Mouse (Mus musculus) C2C12 (cell line): ENCODE results near the gene Sfxn4. TPM values are rescaled to one million over a fixed set of nuclear protein-coding genes. Genes with fewer than 3 reads are reported as not detected.

Source experiments
- H3K27me3 ChIP-seq: one replicate; pipeline ENCODE4 v1.6.1; 2011; ENCODE audit not compliant: control insufficient read depth, insufficient read depth, insufficient read length
- H3K36me3 ChIP-seq: one replicate; pipeline ENCODE4 v1.6.1; 2011; ENCODE audit not compliant: control insufficient read depth, insufficient read depth
- H3K4me3 ChIP-seq: one replicate; pipeline ENCODE4 v1.5.1; 2011; ENCODE audit warnings: mild to moderate bottlenecking, control low read depth; ENCODE audit not compliant: poor library complexity, insufficient read depth, severe bottlenecking
- H3K79me2 ChIP-seq: one replicate; pipeline ENCODE4 v1.6.1; 2011; ENCODE audit not compliant: control insufficient read depth, insufficient read depth
- H3K79me3 ChIP-seq: one replicate; pipeline ENCODE4 v1.6.1; 2011; ENCODE audit warnings: low read depth, control low read depth
- H3ac ChIP-seq: one replicate; pipeline ENCODE3; 2011; ENCODE audit warnings: low read depth; ENCODE audit not compliant: control insufficient read depth, insufficient read length
- CEBPB ChIP-seq: IDR thresholded peaks from one replicate; pipeline ENCODE4 v1.6.1; 2011; ENCODE audit warnings: low read depth, mild to moderate bottlenecking, control low read depth, moderate library complexity
- CTCF ChIP-seq: IDR thresholded peaks from one replicate; pipeline ENCODE4 v1.5.1; 2011; ENCODE audit not compliant: control insufficient read depth, insufficient read depth, insufficient read length
- FOSL1 ChIP-seq: IDR thresholded peaks from one replicate; pipeline ENCODE4 v1.8.0; 2011; ENCODE audit warnings: mild to moderate bottlenecking, low read length; ENCODE audit not compliant: poor library complexity, insufficient read depth, severe bottlenecking
- MAX ChIP-seq: IDR thresholded peaks from one replicate; pipeline ENCODE4 v1.6.1; 2011; ENCODE audit warnings: mild to moderate bottlenecking, control low read depth
- MYOD1 ChIP-seq: IDR thresholded peaks from one replicate; pipeline ENCODE4 v1.6.1; 2011; ENCODE audit warnings: low read depth; ENCODE audit not compliant: control insufficient read depth, insufficient read length
- MYOG ChIP-seq: IDR thresholded peaks from one replicate; pipeline ENCODE4 v1.6.1; 2011; ENCODE audit not compliant: control insufficient read depth, insufficient read length; ENCODE audit errors: extremely low read depth
- USF1 ChIP-seq: IDR thresholded peaks from one replicate; pipeline ENCODE4 v1.6.1; 2011; ENCODE audit warnings: low read depth, mild to moderate bottlenecking, control low read depth, moderate library complexity
- polyA plus RNA-seq: library from polyadenylated mRNA; unstranded; fragments of >200 nt; fragmentation: generic; extraction: Trizol; gene quantifications from one replicate; pipeline ENCODE4 v1.2.1, GENCODE M21; 2012; ENCODE audit warnings: missing spikeins

Sfxn4 gene
- polyA plus RNA-seq, 1 experiment, result 1.8 TPM

DNA sequence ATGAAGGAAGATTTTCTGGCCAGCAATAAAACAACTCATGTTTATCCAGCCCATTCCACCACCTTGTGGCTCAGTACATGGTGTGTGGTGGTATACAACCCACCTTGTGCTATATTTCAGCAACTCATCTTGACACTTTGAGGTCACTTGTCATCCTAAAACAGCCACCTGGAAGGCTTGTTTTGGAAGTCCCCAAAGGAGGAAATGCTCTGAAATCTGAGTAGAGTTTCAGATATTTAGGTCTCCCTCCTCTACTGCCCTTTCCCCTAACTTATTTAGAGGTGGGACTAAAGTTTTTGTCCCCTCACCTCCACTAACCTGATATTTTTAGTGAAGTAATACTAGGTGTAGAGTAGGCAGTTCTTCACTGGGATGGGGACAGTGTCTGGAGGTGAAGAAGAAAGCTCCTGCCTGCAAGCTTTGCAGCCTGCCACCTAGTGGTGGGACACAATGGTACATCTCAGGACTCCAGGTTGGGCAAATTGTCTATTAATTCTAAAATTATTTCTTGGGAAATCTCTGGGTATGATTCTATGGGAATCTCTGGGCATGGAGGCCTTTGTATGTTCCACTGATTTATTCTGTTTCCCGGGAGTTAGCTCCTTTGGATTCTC is 30.8 kb upstream of the Sfxn4 start:
- no peak overlapping the region for H3ac ChIP-seq
- H3K79me3 ChIP-seq, result no peaks in the 10 kb centered on the region
- H3K79me2 ChIP-seq, result no peaks in the 10 kb centered on the region
- H3K36me3 ChIP-seq, result no peaks in the 10 kb centered on the region
- H3K4me3 ChIP-seq, result no peak overlapping the region
- H3K27me3 ChIP-seq, result no peaks in the 10 kb centered on the region
- TF ChIP-seq MAX (no peak), CEBPB (no peak), CTCF (peak; percentile 55), MYOG (no peak), FOSL1 (no peak), MYOD1 (no peak)

DNA sequence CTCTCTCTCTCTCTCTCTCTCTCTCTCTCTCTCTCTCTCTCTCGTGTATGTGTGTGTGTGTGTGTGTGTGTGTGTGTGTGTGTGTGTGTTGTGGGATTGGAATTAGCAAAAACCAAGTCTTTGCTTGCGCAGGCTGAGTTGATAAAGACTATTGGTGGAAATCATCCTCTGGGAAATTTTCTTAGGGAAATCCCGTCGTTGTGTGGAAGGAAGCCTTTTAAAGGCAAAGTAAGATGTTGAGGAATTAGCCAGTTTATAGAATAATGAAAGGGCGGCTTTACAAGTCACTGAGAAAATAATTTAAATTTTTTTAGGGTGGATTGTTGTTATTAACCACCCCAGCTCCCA is 29.8 kb upstream of the Sfxn4 start:
- no peaks in the 10 kb centered on the region for H3K79me2 ChIP-seq
- H3K79me3 ChIP-seq, result no peaks in the 10 kb centered on the region
- no peak overlapping the region for H3K4me3 ChIP-seq
- H3K36me3 ChIP-seq, result no peaks in the 10 kb centered on the region
- TF ChIP-seq FOSL1, result no peak
- TF ChIP-seq MAX, result no peak
- no peak for TF ChIP-seq CTCF
- no peak for TF ChIP-seq MYOD1
- no peak for TF ChIP-seq USF1
- TF ChIP-seq MYOG, result no peak
- no peaks in the 10 kb centered on the region for H3K27me3 ChIP-seq
- H3ac ChIP-seq, result no peak overlapping the region

DNA sequence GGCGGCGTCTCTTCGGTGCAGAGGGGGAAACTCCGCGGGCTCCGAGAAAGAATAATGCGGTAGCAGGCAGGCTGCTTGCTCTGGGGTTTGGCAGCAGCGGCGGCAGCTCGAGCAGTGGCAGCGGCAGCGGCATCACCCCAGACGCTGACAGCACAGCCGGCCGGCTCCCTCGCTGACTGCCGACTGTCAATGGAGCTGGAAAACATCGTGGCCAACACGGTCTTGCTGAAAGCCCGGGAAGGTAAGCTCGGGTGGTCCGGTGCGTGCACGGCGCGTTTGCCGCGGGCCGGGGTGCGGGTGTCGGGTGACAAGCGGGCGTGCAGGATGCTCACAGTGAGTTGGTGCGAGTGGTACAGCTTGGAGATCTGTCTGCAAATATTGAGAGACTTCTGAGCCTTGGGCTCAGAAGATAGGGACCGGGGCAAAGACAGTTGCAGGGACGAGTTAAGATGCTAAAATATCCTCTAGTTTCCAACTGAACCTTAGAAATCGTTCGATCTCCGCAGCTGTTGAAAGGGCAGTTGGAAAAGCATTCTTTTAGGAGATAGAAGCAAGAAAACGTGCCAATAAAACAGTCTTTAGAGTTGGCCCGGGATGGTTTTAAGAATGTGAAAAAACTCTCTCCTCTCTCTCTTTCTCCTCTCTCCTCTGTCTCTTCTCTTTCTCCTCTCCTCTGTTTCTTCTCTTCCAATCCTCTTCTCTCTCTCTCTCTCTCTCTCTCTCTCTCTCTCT is 29.3 kb upstream of the Sfxn4 start:
- Histone ChIP-seq H3ac (peak overlapping the region; percentile 81), H3K4me3 (peak overlapping the region; percentile 64), H3K27me3 (no peaks in the 10 kb centered on the region), H3K79me2 (no peaks in the 10 kb centered on the region), H3K36me3 (no peaks in the 10 kb centered on the region), H3K79me3 (no peaks in the 10 kb centered on the region)
- TF ChIP-seq USF1 (no peak), FOSL1 (no peak), MYOD1 (no peak), CEBPB (no peak), MAX (no peak), CTCF (no peak), MYOG (no peak)

DNA sequence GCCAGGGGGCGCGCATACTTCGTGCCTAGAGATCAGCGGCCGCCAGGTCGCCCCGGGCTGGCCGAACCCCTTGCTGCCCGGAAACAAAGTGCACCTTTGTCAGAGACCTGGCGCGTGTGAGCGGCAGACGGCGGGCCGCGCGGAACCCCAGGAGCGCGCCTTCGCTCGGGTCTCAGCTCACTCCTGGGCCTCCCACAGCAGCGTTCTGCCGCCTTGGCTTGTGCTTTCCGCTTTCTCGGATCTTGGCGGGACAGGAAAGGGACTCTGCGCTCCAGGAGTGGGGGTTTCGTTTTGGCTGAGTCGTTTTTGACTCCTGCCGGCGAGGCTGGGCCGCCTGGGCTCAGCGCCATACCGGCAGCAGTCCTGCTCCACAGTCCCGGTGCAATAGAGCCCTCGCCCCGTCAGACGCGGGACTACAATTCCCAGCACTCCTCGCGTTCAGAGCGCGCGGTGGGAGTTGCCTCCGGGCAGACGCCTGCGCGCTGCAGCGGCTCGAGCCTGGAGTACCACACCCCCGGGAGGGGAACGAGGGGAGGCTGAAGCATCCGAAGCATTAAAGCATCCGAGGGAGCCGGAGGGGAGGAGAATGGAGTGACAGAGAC is 28.5 kb upstream of the Sfxn4 start, which contains the start of gene Grk5:
Gene Grk5 (plus strand): TSS at position 36 of the 602 bp plus-strand sequence.
- Histone ChIP-seq H3ac (peak within 1 kb of the TSS; percentile 98), H3K27me3 (no peaks in the 10 kb centered on the region), H3K36me3 (no peaks in the 10 kb centered on the region), H3K4me3 (peak within 1 kb of the TSS; percentile 64), H3K79me3 (no peaks in the 10 kb centered on the region), H3K79me2 (no peaks in the 10 kb centered on the region)
- no peak for TF ChIP-seq MYOD1
- TF ChIP-seq USF1, result no peak
- peak; percentile 80 for TF ChIP-seq CTCF

DNA sequence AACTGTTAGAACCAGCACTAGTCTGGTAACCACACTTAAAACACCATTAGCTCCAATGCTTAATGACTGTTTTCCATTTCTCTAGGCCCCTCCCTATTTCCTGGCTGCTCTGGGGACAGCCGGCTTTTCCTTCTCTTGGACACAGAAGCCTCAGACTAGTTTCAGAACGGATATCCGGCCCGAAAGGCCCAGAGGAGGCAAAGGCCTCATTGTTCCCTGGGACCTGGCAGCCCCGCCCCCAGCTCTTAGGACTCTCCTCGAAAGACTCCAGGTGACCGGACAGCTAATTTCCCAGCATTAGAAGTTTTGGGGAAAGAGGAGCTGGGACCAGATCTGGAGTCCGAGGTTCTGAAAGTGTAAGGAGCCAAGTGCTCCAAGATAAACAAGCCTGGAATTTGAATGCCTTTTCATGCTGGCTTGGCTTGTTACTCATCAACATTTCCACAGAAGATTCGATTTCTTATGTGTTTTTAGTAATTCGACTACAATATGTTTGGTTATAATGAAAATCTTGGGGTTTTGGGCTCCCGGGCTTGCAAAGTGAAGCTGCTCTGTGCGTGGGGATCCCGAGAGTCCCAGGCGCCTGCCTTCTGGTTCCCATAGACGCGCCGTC is 27.9 kb upstream of the Sfxn4 start:
- no peaks in the 10 kb centered on the region for H3K27me3 ChIP-seq
- no peaks in the 10 kb centered on the region for H3K79me3 ChIP-seq
- H3ac ChIP-seq, result no peak overlapping the region
- TF ChIP-seq FOSL1 (no peak), USF1 (no peak), CTCF (no peak), MAX (no peak), MYOG (no peak), MYOD1 (no peak), CEBPB (no peak)
- H3K79me2 ChIP-seq, result no peaks in the 10 kb centered on the region
- no peaks in the 10 kb centered on the region for H3K36me3 ChIP-seq
- H3K4me3 ChIP-seq, result peak overlapping the region; percentile 64

DNA sequence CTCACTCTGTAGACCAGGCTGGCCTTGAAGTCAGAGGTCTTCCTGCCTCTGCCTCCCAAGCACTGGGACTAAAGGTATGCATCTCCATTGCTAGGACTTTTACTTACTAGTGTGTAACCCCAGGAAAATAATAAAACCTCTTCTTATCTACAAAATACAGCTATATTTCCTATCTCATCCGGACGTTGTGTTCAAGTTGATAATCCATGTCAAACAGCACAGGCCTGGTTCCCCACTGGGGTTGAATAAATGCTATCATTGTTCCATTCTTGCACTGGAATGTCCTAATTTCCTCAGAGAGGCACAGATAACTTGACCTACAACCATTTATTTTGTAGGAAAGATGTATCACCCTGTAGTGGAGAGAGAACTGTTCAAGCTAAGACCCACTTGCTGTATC is 26.4 kb upstream of the Sfxn4 start:
- Histone ChIP-seq H3ac (no peak overlapping the region), H3K79me3 (no peaks in the 10 kb centered on the region), H3K79me2 (no peaks in the 10 kb centered on the region), H3K27me3 (no peaks in the 10 kb centered on the region), H3K4me3 (no peak overlapping the region), H3K36me3 (no peaks in the 10 kb centered on the region)
- TF ChIP-seq CTCF (no peak), USF1 (no peak), MAX (no peak), MYOG (no peak), CEBPB (no peak), MYOD1 (no peak), FOSL1 (no peak)
